Mouse (Mus musculus): ENCODE results near the gene Nxph4.

Nxph4 gene

GRCm38 (mm10) chr10:127534036-127534928 lies at the start of gene Nxph4:
Nxph4 (minus strand) TSS chr10:127534559.
- no peak for DNase-seq (ENCODE audit: low spot score)

- no peak for DNase-seq (ENCODE audit: low spot score)
These were observed 49.3 kb upstream of the Nxph4 start for GRCm38 (mm10) chr10:127583649-127584048.

- no peak for DNase-seq (ENCODE audit: low spot score)
These were observed 46.9 kb upstream of the Nxph4 start for GRCm38 (mm10) chr10:127581291-127581690.

GRCm38 (mm10) chr10:127577982-127578381 lies 43.6 kb upstream of the Nxph4 start:
- no peak for DNase-seq (ENCODE audit: low spot score)

- DNase-seq (ENCODE audit: low spot score), result no peak
These were observed 42.8 kb upstream of the Nxph4 start for GRCm38 (mm10) chr10:127577156-127577555.

- DNase-seq (ENCODE audit: low spot score), result peak; percentile 26
These were observed 42.1 kb upstream of the Nxph4 start for GRCm38 (mm10) chr10:127576381-127576961.

- DNase-seq (ENCODE audit: low spot score), result no peak
These were observed 41.4 kb upstream of the Nxph4 start for GRCm38 (mm10) chr10:127575741-127576140.

GRCm38 (mm10) chr10:127572281-127572680 lies 37.9 kb upstream of the Nxph4 start:
- DNase-seq (ENCODE audit: low spot score), result no peak

GRCm38 (mm10) chr10:127570937-127571641 lies 36.7 kb upstream of the Nxph4 start:
- peak; percentile 20 for DNase-seq (ENCODE audit: low spot score)

GRCm38 (mm10) chr10:127570384-127570783 lies 36.0 kb upstream of the Nxph4 start:
- peak; percentile 72 for DNase-seq (ENCODE audit: low spot score)

- peak; percentile 78 for DNase-seq (ENCODE audit: low spot score)
These were observed 35.1 kb upstream of the Nxph4 start for GRCm38 (mm10) chr10:127569450-127569849.

GRCm38 (mm10) chr10:127566553-127567326 lies 32.4 kb upstream of the Nxph4 start:
- no peak for DNase-seq (ENCODE audit: low spot score)

GRCm38 (mm10) chr10:127564301-127564700 lies 29.9 kb upstream of the Nxph4 start:
- DNase-seq (ENCODE audit: low spot score), result no peak

GRCm38 (mm10) chr10:127563840-127564239 lies 29.5 kb upstream of the Nxph4 start:
- DNase-seq (ENCODE audit: low spot score), result no peak

- no peak for DNase-seq (ENCODE audit: low spot score)
These were observed 26.8 kb upstream of the Nxph4 start for GRCm38 (mm10) chr10:127561145-127561544.

GRCm38 (mm10) chr10:127557397-127557796 lies 23.0 kb upstream of the Nxph4 start:
- DNase-seq (ENCODE audit: low spot score), result no peak

- peak; percentile 30 for DNase-seq (ENCODE audit: low spot score)
These were observed 21.3 kb upstream of the Nxph4 start for GRCm38 (mm10) chr10:127555703-127556102.

GRCm38 (mm10) chr10:127549892-127550291 lies 15.5 kb upstream of the Nxph4 start:
- DNase-seq (ENCODE audit: low spot score), result no peak

- DNase-seq (ENCODE audit: low spot score), result no peak
These were observed 13.9 kb upstream of the Nxph4 start for GRCm38 (mm10) chr10:127548236-127548635.

- DNase-seq (ENCODE audit: low spot score), result no peak
These were observed 12.1 kb upstream of the Nxph4 start for GRCm38 (mm10) chr10:127546505-127546904.

- no peak for DNase-seq (ENCODE audit: low spot score)
These were observed 10.0 kb upstream of the Nxph4 start for GRCm38 (mm10) chr10:127544375-127544774.

GRCm38 (mm10) chr10:127543916-127544315 lies 9.6 kb upstream of the Nxph4 start:
- no peak for DNase-seq (ENCODE audit: low spot score)
